Mouse (Mus musculus) C2C12 (cell line): Measurements from ENCODE around the gene Mettl14.

ENCODE experiments used
- CTCF ChIP-seq: IDR thresholded peaks from one replicate; pipeline ENCODE4 v1.5.1; 2011; ENCODE audit not compliant: control insufficient read depth, insufficient read depth, insufficient read length
- MAX ChIP-seq: IDR thresholded peaks from one replicate; pipeline ENCODE4 v1.6.1; 2011; ENCODE audit warnings: mild to moderate bottlenecking, control low read depth
- MYOD1 ChIP-seq: IDR thresholded peaks from one replicate; pipeline ENCODE4 v1.6.1; 2011; ENCODE audit warnings: low read depth; ENCODE audit not compliant: control insufficient read depth, insufficient read length

- TF ChIP-seq CTCF (no peak), MYOD1 (no peak), MAX (no peak)
Observed at GRCm38 (mm10) chr3:123336455-123336854, 49.5 kb downstream of the Mettl14 start.
